In genomic region chr11:102818121-102819020, GRCm38 (mm10) we compare ENCODE assay signal across 8 mouse cellular contexts. TPM values are rescaled to one million over a fixed set of nuclear protein-coding genes. Genes with fewer than 3 reads are reported as not detected.
DNase-seq lines count a peak whose midpoint lies in the region; ATAC-seq and TF ChIP-seq lines count a peak whose summit lies in the region.

No protein-coding gene starts in this region.

- peak; percentile 13 for DNase-seq in CD4-positive, CD25-positive, alpha-beta regulatory T cell, adult 2 months (ENCODE audit: low read depth, low spot score)
- DNase-seq in ovary, postnatal 14 days (ENCODE audit: low spot score), result peak; percentile 19
- DNase-seq in c-Kit-positive CD71-positive TER-119-positive erythroid progenitor cells, embryonic 14.5 days (ENCODE audit: low spot score), result no peak

- H3K4me2 ChIP-seq in embryonic facial prominence, embryonic 12.5 days (replicated peaks), result peak overlapping the region; percentile 76
- peak overlapping the region; percentile 86 for H3K4me2 ChIP-seq in hindbrain, embryonic 13.5 days
- peak overlapping the region; percentile 69 for H3K4me2 ChIP-seq in liver, embryonic 15.5 days

- TF ChIP-seq CTCF in E14TG2a.4 (conservative IDR thresholded peaks at IDR 0.05; ENCODE audit: low read length), result no peak

- peak overlapping the region; percentile 92 for H3K4me3 ChIP-seq in E14TG2a.4 (replicated peaks; ENCODE audit: low read length)
- peak overlapping the region; percentile 88 for H3K4me3 ChIP-seq in embryonic facial prominence, embryonic 12.5 days
- H3K4me3 ChIP-seq in hindbrain, embryonic 13.5 days, result peak overlapping the region; percentile 85
- H3K4me3 ChIP-seq in liver, embryonic 15.5 days (replicated peaks), result peak overlapping the region; percentile 51

- ATAC-seq in CD4-positive, CD25-positive, alpha-beta regulatory T cell, adult 4 months, result no peak
- ATAC-seq in embryonic facial prominence, embryonic 12.5 days (ENCODE audit: insufficient number of reproducible peaks, insufficient read depth, low FRiP score, low TSS enrichment), result peak; percentile 12; the same call in 1 of the 2 replicates
- peak; percentile 55 for ATAC-seq in hindbrain, embryonic 13.5 days (ENCODE audit: low FRiP score)
- no peak for ATAC-seq in liver, embryonic 15.5 days (ENCODE audit: insufficient read depth)

- peak overlapping the region; percentile 100 for H3K27ac ChIP-seq in embryonic facial prominence, embryonic 12.5 days
- peak overlapping the region; percentile 95 for H3K27ac ChIP-seq in hindbrain, embryonic 13.5 days
- no peak overlapping the region for H3K27ac ChIP-seq in liver, embryonic 15.5 days (replicated peaks)

- no peaks in the 10 kb centered on the region for H3K27me3 ChIP-seq in E14TG2a.4 (ENCODE audit: insufficient read depth, low read length)
- no peaks in the 10 kb centered on the region for H3K27me3 ChIP-seq in embryonic facial prominence, embryonic 12.5 days
- H3K27me3 ChIP-seq in hindbrain, embryonic 13.5 days, result peaks cover 16% of the 10 kb centered on the region
- H3K27me3 ChIP-seq in liver, embryonic 15.5 days, result peaks cover 87% of the 10 kb centered on the region

- H3K9ac ChIP-seq in embryonic facial prominence, embryonic 12.5 days, result peak overlapping the region; percentile 99
- H3K9ac ChIP-seq in hindbrain, embryonic 13.5 days, result peak overlapping the region; percentile 90
- H3K9ac ChIP-seq in liver, embryonic 15.5 days, result no peak overlapping the region

- peaks cover 71% of the 10 kb centered on the region for H3K4me1 ChIP-seq in E14TG2a.4 (replicated peaks; ENCODE audit: low read depth, low read length)
- H3K4me1 ChIP-seq in embryonic facial prominence, embryonic 12.5 days, result peaks cover 34% of the 10 kb centered on the region
- H3K4me1 ChIP-seq in hindbrain, embryonic 13.5 days (replicated peaks), result peaks cover 33% of the 10 kb centered on the region
- H3K4me1 ChIP-seq in liver, embryonic 15.5 days (replicated peaks), result peaks cover 11% of the 10 kb centered on the region

- under 1% methylated on average over 78 of the region's 92 CpGs for WGBS in embryonic facial prominence, embryonic 12.5 days
- WGBS in hindbrain, embryonic 13.5 days, result under 1% methylated on average over 42 of the region's 92 CpGs
- 1% methylated on average over 74 of the region's 92 CpGs for WGBS in liver, embryonic 15.5 days (ENCODE audit: insufficient replicate concordance)

- no peaks in the 10 kb centered on the region for H3K9me3 ChIP-seq in E14TG2a.4 (ENCODE audit: low read length)
- H3K9me3 ChIP-seq in embryonic facial prominence, embryonic 12.5 days, result no peaks in the 10 kb centered on the region
- no peaks in the 10 kb centered on the region for H3K9me3 ChIP-seq in hindbrain, embryonic 13.5 days
- no peaks in the 10 kb centered on the region for H3K9me3 ChIP-seq in liver, embryonic 15.5 days (replicated peaks)

- peaks cover 12% of the 10 kb centered on the region for H3K36me3 ChIP-seq in E14TG2a.4 (ENCODE audit: insufficient read depth, low read length)
- no peaks in the 10 kb centered on the region for H3K36me3 ChIP-seq in embryonic facial prominence, embryonic 12.5 days
- no peaks in the 10 kb centered on the region for H3K36me3 ChIP-seq in hindbrain, embryonic 13.5 days
- H3K36me3 ChIP-seq in liver, embryonic 15.5 days (replicated peaks), result no peaks in the 10 kb centered on the region

RNA-seq across cellular contexts. Expression of gene Gjc1, which starts 1.1 kb away (rescaled TPM):
- polyA plus RNA-seq in CD4-positive, CD25-positive, alpha-beta regulatory T cell, adult 4 months (2017; shearing (Covaris generic)), result under 1 TPM in 1 of 2 experiments, not detected in 1; 0.28 TPM
- 103 and 105 TPM in 2 replicates for polyA plus RNA-seq in embryonic facial prominence, embryonic 12.5 days (2016; fragmentation: Nextera tagmentation; extraction: Ambion mirVana)
- 43.8 and 44.8 TPM in 2 replicates for polyA plus RNA-seq in hindbrain, embryonic 13.5 days (2015; fragmentation: Nextera tagmentation; extraction: Ambion mirVana)
- 1.4 and 1.6 TPM in 2 replicates for polyA plus RNA-seq in liver, embryonic 15.5 days (2015; fragmentation: Nextera tagmentation; extraction: Ambion mirVana)

RNA-seq across cellular contexts. Expression of gene Higd1b, which starts 17.3 kb away (rescaled TPM):
- polyA plus RNA-seq in CD4-positive, CD25-positive, alpha-beta regulatory T cell, adult 4 months (2017; shearing (Covaris generic)), result not detected
- not detected in 2 replicates for polyA plus RNA-seq in embryonic facial prominence, embryonic 12.5 days (2016; fragmentation: Nextera tagmentation; extraction: Ambion mirVana)
- 2.4 and 4.2 TPM in 2 replicates for polyA plus RNA-seq in hindbrain, embryonic 13.5 days (2015; fragmentation: Nextera tagmentation; extraction: Ambion mirVana)
- not detected in 2 replicates for polyA plus RNA-seq in liver, embryonic 15.5 days (2015; fragmentation: Nextera tagmentation; extraction: Ambion mirVana)

RNA-seq across cellular contexts. Expression of gene Adam11, which starts 57.1 kb away (rescaled TPM):
- not detected for polyA plus RNA-seq in CD4-positive, CD25-positive, alpha-beta regulatory T cell, adult 4 months (2017; shearing (Covaris generic))
- 23.2 and 25.0 TPM in 2 replicates for polyA plus RNA-seq in embryonic facial prominence, embryonic 12.5 days (2016; fragmentation: Nextera tagmentation; extraction: Ambion mirVana)
- polyA plus RNA-seq in hindbrain, embryonic 13.5 days (2015; fragmentation: Nextera tagmentation; extraction: Ambion mirVana), result 27.6 and 35.7 TPM in 2 replicates
- 0.08 and 0.26 TPM in 2 replicates for polyA plus RNA-seq in liver, embryonic 15.5 days (2015; fragmentation: Nextera tagmentation; extraction: Ambion mirVana)

Comparison
In these comparisons a context has a peak if more than half of its experiments do, and no peak if none do; other contexts are left out.
1. ATAC-seq: peak in embryonic facial prominence, embryonic 12.5 days (single experiment) and hindbrain, embryonic 13.5 days (single experiment); none in CD4-positive, CD25-positive, alpha-beta regulatory T cell, adult 4 months (single experiment) and liver, embryonic 15.5 days (single experiment).
2. RNA of gene Gjc1, which starts 1.1 kb away (polyA plus RNA-seq): 103 to 105 TPM in embryonic facial prominence, embryonic 12.5 days and 43.8 to 44.8 TPM in hindbrain, embryonic 13.5 days; 1.4 to 1.6 TPM in liver, embryonic 15.5 days and 0.28 TPM in CD4-positive, CD25-positive, alpha-beta regulatory T cell, adult 4 months; every median in the first group is over 10 times any median in the second.
3. RNA of gene Adam11, which starts 57.1 kb away (polyA plus RNA-seq): 27.6 to 35.7 TPM in hindbrain, embryonic 13.5 days and 23.2 to 25.0 TPM in embryonic facial prominence, embryonic 12.5 days; not detected in CD4-positive, CD25-positive, alpha-beta regulatory T cell, adult 4 months and 0.08 to 0.26 TPM in liver, embryonic 15.5 days; every median in the first group is over 10 times any median in the second.
4. Peak in every context shown above with its lines, with median percentiles within 50 percentile points of each other: H3K4me3 ChIP-seq and H3K4me2 ChIP-seq.